Mouse (Mus musculus) megakaryocyte, embryonic 14.5 days (primary cell): ENCODE measurements around the gene Tha1. TPM values are rescaled to one million over a fixed set of nuclear protein-coding genes. Genes with fewer than 3 reads are reported as not detected.

Experiments used
- H3K27me3 ChIP-seq: replicated peaks from 2 replicates; pipeline ENCODE3; 2012; ENCODE audit warnings: inconsistent platforms
- H3K36me3 ChIP-seq: replicated peaks from 2 replicates; pipeline ENCODE3; 2012; ENCODE audit warnings: low read length, inconsistent platforms, mixed read lengths
- H3K4me1 ChIP-seq: 2 replicates; pipeline ENCODE4 v1.6.1; 2012; ENCODE audit warnings: inconsistent platforms
- H3K4me3 ChIP-seq: replicated peaks from 2 replicates; pipeline ENCODE3; 2012; ENCODE audit warnings: moderate library complexity, mild to moderate bottlenecking, inconsistent platforms
- H3K9me3 ChIP-seq: 2 replicates; pipeline ENCODE4 v1.6.1; 2012; ENCODE audit warnings: inconsistent platforms
- FLI1 ChIP-seq: IDR thresholded peaks from 2 replicates; pipeline ENCODE4 v1.6.1; 2012; ENCODE audit warnings: low read length, inconsistent platforms, mixed read lengths
- GATA1 ChIP-seq: IDR thresholded peaks from 3 replicates; pipeline ENCODE4 v1.6.1; 2012; ENCODE audit warnings: mixed read lengths, low read length, inconsistent platforms, borderline replicate concordance
- polyA plus RNA-seq: library from polyadenylated mRNA; stranded (reverse); fragments of >175 nt; gene quantifications from 2 replicates; pipeline ENCODE4 v1.2.3, GENCODE M21; 2012; ENCODE audit warnings: low replicate concordance; ENCODE audit not compliant: insufficient read depth

Gene Tha1
- polyA plus RNA-seq, 1 experiment: 6.4 TPM

DNA sequence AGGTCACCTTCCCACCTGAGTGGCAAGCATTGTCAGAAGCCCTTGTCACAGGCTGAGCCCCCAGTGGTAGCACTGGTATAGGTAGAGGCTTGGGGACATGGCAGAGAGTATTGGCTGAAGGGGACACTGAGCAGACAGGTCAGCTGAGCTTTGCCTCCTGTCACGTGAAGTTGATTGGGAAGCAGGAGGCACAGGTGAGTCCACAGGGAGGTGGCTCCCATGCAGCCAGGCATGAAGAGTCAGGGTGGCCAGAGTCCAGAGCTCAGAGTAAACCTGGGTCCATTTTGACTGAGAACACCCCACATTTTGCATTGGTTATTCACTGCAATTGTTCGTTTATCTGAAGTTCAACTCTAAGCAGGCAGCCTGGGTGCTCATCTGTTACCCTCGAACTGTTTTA is 20.4 kb downstream of the Tha1 start:
- TF ChIP-seq GATA1: no peak
- TF ChIP-seq FLI1: no peak
- Histone ChIP-seq H3K4me1 (peaks cover 38% of the 10 kb centered on the region), H3K4me3 (no peak overlapping the region), H3K36me3 (peaks cover 64% of the 10 kb centered on the region), H3K27me3 (no peaks in the 10 kb centered on the region), H3K9me3 (0 out of 2 replicates have a peak, but pooled peaks cover 3% of the 10 kb centered on the region)

DNA sequence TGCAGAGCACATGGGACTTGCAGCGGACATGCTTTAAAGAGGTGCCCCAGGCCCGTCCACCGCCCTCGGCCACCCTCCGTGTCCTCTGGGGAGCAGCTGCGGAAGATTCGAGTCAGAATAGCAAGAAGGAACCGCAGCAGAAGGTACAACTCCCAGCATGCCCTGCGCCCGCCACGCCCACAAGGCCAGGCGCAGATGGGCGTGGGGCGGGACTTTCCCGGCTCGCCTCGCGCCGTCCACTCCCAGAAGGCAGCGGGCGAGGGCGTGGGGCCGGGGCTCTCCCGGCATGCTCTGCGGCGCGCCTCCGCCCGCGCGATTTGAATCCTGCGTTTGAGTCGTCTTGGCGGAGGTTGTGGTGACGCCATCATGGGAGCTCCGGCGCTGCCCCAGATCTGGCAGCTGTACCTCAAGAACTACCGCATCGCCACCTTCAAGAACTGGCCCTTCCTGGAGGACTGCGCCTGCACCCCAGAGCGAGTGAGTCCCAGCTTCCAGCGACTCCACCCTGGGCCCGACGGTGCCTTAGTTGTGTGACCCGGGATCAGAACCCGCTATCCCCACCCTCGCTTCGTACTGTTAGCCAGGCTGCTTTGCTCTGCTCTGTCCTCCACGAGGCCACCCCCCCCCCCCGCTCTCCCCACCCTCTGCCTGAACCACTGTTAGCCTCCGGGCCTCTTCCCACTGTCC is 24.2 kb downstream of the Tha1 start, which contains the start of gene Birc5:
Birc5 (plus strand) TSS at position 267 of the 687 bp plus-strand sequence.
- peak within 1 kb of the TSS; percentile 98 for H3K4me3 ChIP-seq
- H3K36me3 ChIP-seq: peaks cover 31% of the 10 kb centered on the region
- TF ChIP-seq FLI1: peak; percentile 80; the same call in 1 of the 2 replicates
- no peak for TF ChIP-seq GATA1
- H3K27me3 ChIP-seq: no peaks in the 10 kb centered on the region
- H3K9me3 ChIP-seq: no peaks in the 10 kb centered on the region
- peaks cover 49% of the 10 kb centered on the region for H3K4me1 ChIP-seq

GRCm38 (mm10) chr11:117848271-117848984 is 24.9 kb downstream of the Tha1 start:
- Histone ChIP-seq H3K27me3 (no peaks in the 10 kb centered on the region), H3K36me3 (peaks cover 24% of the 10 kb centered on the region), H3K9me3 (no peaks in the 10 kb centered on the region), H3K4me3 (peak overlapping the region; percentile 98), H3K4me1 (peaks cover 53% of the 10 kb centered on the region)
- TF ChIP-seq FLI1: no peak
- no peak for TF ChIP-seq GATA1

DNA sequence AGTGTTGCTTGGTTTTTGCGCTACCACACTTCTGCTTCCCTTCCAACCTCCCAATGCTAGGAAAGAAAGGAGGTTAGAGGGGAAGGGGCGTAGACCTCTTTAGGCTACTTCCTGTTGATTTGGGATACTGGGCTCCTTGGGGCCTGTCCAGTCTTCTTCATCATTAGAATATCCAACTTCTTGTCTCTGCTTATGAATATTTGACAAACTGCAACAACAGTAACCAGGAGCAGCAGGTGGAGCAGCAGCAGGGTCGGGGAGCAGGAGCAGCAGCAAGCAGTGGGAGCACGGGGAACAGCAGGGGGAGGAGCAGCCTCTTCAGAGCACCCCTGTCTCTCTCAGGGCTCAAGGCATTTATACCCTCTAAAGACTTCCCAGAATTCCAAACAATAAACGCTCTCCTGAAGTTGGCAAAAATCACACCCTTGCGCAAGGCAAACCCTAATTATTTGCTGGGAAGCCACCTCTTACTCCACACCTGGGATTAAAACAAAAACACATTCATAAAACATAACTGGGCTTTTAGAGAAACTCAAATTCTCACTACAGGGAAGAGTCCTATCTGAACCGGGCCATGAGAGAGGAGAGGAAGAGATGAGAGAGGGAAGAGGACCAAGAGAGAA is 25.6 kb downstream of the Tha1 start:
- Histone ChIP-seq H3K4me3 (peak overlapping the region; percentile 98), H3K27me3 (no peaks in the 10 kb centered on the region), H3K4me1 (peaks cover 55% of the 10 kb centered on the region), H3K36me3 (peaks cover 17% of the 10 kb centered on the region), H3K9me3 (no peaks in the 10 kb centered on the region)
- TF ChIP-seq FLI1 (no peak), GATA1 (no peak)

DNA sequence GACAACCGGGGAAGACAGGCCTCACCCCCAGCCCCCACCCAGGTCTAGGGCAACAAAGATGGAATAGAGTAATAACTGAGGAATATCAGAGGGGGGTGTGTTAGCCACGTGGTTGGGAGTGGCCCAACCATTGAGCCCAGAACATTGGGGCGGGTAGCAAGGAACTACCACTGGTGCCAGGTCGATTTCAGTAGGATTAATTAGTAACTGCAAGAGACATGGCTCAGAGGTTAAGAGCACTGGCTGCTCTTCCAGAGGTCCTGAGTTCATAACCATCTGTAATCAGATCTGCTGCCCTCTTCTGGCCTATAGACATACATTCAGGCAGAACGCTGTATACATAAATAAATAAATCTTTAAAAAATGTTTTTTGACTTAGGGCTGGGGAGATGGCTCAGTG is 26.6 kb downstream of the Tha1 start:
- TF ChIP-seq GATA1 (no peak), FLI1 (no peak)
- H3K4me3 ChIP-seq: no peak overlapping the region
- no peaks in the 10 kb centered on the region for H3K9me3 ChIP-seq
- H3K36me3 ChIP-seq: peaks cover 6% of the 10 kb centered on the region
- H3K4me1 ChIP-seq: peaks cover 65% of the 10 kb centered on the region
- peaks cover 9% of the 10 kb centered on the region for H3K27me3 ChIP-seq

GRCm38 (mm10) chr11:117845651-117846050 is 27.6 kb downstream of the Tha1 start:
- Histone ChIP-seq H3K36me3 (no peaks in the 10 kb centered on the region), H3K27me3 (peaks cover 11% of the 10 kb centered on the region), H3K4me3 (no peak overlapping the region), H3K9me3 (no peaks in the 10 kb centered on the region), H3K4me1 (peaks cover 64% of the 10 kb centered on the region)
- TF ChIP-seq FLI1 (no peak), GATA1 (no peak)

GRCm38 (mm10) chr11:117844997-117845396 is 28.3 kb downstream of the Tha1 start:
- H3K4me1 ChIP-seq: peaks cover 62% of the 10 kb centered on the region
- peaks cover 16% of the 10 kb centered on the region for H3K27me3 ChIP-seq
- H3K4me3 ChIP-seq: no peak overlapping the region
- no peaks in the 10 kb centered on the region for H3K9me3 ChIP-seq
- H3K36me3 ChIP-seq: no peaks in the 10 kb centered on the region
- TF ChIP-seq FLI1 (no peak), GATA1 (no peak)

DNA sequence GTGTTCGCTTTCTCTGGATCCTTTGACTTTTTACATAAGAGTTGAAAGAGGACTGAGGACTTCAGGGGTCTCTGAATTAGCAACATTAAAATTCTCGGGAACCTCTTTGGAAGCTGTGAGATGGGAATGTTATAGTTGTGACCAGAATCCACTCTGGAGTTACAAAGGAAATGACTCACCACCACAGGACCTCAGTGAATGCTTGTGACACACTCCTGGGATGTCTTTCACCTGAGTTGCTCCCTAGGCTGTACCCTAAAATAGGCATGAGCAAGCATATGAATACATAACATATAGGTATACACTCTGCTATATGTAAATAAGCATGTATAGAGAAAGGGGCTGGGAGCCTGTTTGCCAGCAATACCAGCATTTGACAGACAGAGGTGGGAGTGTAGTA is 29.8 kb downstream of the Tha1 start:
- H3K27me3 ChIP-seq: peaks cover 26% of the 10 kb centered on the region
- H3K36me3 ChIP-seq: no peaks in the 10 kb centered on the region
- peaks cover 50% of the 10 kb centered on the region for H3K4me1 ChIP-seq
- H3K4me3 ChIP-seq: no peak overlapping the region
- no peaks in the 10 kb centered on the region for H3K9me3 ChIP-seq
- TF ChIP-seq FLI1 (no peak), GATA1 (no peak)

DNA sequence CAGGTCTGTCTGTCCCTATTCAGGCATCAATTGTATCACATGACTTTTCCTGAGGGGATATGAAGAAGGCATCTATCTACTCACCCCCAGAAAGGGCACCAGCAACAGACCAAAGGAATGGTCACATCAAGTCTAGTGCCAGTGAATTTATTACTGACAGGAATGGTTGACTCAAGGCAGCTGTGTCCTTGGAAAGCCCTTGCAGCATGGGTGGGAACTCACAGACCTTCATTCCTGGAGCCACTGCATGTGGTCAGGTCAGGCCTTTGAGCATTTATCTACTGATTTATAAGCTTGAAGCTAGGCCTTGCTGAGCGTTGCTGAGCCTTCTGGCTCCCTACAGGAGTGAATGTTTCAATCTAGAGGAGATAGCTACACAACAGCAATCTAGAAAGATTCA is 32.4 kb downstream of the Tha1 start:
- H3K27me3 ChIP-seq: peaks cover 34% of the 10 kb centered on the region
- no peak overlapping the region for H3K4me3 ChIP-seq
- H3K9me3 ChIP-seq: no peaks in the 10 kb centered on the region
- TF ChIP-seq FLI1 (no peak), GATA1 (no peak)
- H3K36me3 ChIP-seq: no peaks in the 10 kb centered on the region
- peaks cover 31% of the 10 kb centered on the region for H3K4me1 ChIP-seq

GRCm38 (mm10) chr11:117839021-117839420 is 34.3 kb downstream of the Tha1 start:
- no peaks in the 10 kb centered on the region for H3K9me3 ChIP-seq

More at GRCm38 (mm10) chr11:117839021-117839420, 34.3 kb downstream of the Tha1 start:
- TF ChIP-seq FLI1 (no peak), GATA1 (no peak)
- H3K4me1 ChIP-seq: peaks cover 47% of the 10 kb centered on the region
- H3K27me3 ChIP-seq: peaks cover 44% of the 10 kb centered on the region
- H3K4me3 ChIP-seq: no peak overlapping the region
- H3K36me3 ChIP-seq: no peaks in the 10 kb centered on the region
